Mouse (Mus musculus): ENCODE data around the gene Ak1.

The Ak1 gene

GRCm38 (mm10) chr2:32621517-32621859, at the start of gene Ak1:
Gene Ak1 (plus strand): TSS chr2:32621758.
- no peak for DNase-seq

GRCm38 (mm10) chr2:32572196-32572595, 49.4 kb upstream of the Ak1 start:
- DNase-seq = no peak

- no peak for DNase-seq
Observed at GRCm38 (mm10) chr2:32574497-32574896, 47.1 kb upstream of the Ak1 start, which contains the start of gene Pip5kl1. Gene Pip5kl1 (plus strand): TSS chr2:32574797.

- peak; percentile 68 for DNase-seq
Observed at GRCm38 (mm10) chr2:32574901-32575585, 46.5 kb upstream of the Ak1 start.

GRCm38 (mm10) chr2:32575586-32576160, 45.9 kb upstream of the Ak1 start, which contains the start of gene 9430097D07Rik:
Gene 9430097D07Rik (minus strand): TSS chr2:32575684.
- peak; percentile 46 for DNase-seq

- DNase-seq = no peak
Observed at GRCm38 (mm10) chr2:32576532-32576931, 45.0 kb upstream of the Ak1 start.

GRCm38 (mm10) chr2:32578146-32579046, 43.2 kb upstream of the Ak1 start:
- DNase-seq = peak; percentile 64

GRCm38 (mm10) chr2:32581450-32582095, 40.0 kb upstream of the Ak1 start:
- peak; percentile 56 for DNase-seq

- peak; percentile 87 for DNase-seq
Observed at GRCm38 (mm10) chr2:32582830-32583799, 38.4 kb upstream of the Ak1 start.

- DNase-seq = no peak
Observed at GRCm38 (mm10) chr2:32585149-32585714, 36.3 kb upstream of the Ak1 start.

- peak; percentile 96 for DNase-seq
Observed at GRCm38 (mm10) chr2:32586871-32587351, 34.6 kb upstream of the Ak1 start, which contains the start of gene St6galnac4. Gene St6galnac4 (plus strand): TSS chr2:32587095.

- DNase-seq = peak; percentile 43
Observed at GRCm38 (mm10) chr2:32587731-32588321, 33.7 kb upstream of the Ak1 start.

GRCm38 (mm10) chr2:32589213-32589795, 32.3 kb upstream of the Ak1 start:
- DNase-seq = peak; percentile 70

- DNase-seq = no peak
Observed at GRCm38 (mm10) chr2:32590224-32590623, 31.3 kb upstream of the Ak1 start.

GRCm38 (mm10) chr2:32591249-32591648, 30.3 kb upstream of the Ak1 start:
- DNase-seq = no peak

- no peak for DNase-seq
Observed at GRCm38 (mm10) chr2:32596725-32597124, 24.8 kb upstream of the Ak1 start.

- no peak for DNase-seq
Observed at GRCm38 (mm10) chr2:32597248-32597647, 24.3 kb upstream of the Ak1 start.

GRCm38 (mm10) chr2:32597699-32598098, 23.9 kb upstream of the Ak1 start:
- DNase-seq = no peak

- DNase-seq = peak; percentile 79
Observed at GRCm38 (mm10) chr2:32598506-32598905, 23.1 kb upstream of the Ak1 start.

- no peak for DNase-seq
Observed at GRCm38 (mm10) chr2:32599409-32599808, 22.1 kb upstream of the Ak1 start, which contains the start of gene St6galnac6. Gene St6galnac6 (plus strand): TSS chr2:32599709.
